Mouse (Mus musculus): ENCODE data around the gene S100a14. TPM values are rescaled to one million over a fixed set of nuclear protein-coding genes. Genes with fewer than 3 reads are reported as not detected.

Gene S100a14
- total RNA-seq (2015) = not detected in 2 replicates
- 0.16 TPM in 1 of 2 replicates, not detected in the other for total RNA-seq (2017)

GRCm38 (mm10) chr3:90526580-90526979 is at the start of gene S100a14:
Gene S100a14 (plus strand): TSS chr3:90526856.
- ATAC-seq (ENCODE audit: poor library complexity, severe bottlenecking) = peak; percentile 70

- no peak for ATAC-seq (ENCODE audit: poor library complexity, severe bottlenecking)
These were observed 39.7 kb upstream of the S100a14 start for GRCm38 (mm10) chr3:90486998-90487397.

- no peak for ATAC-seq (ENCODE audit: poor library complexity, severe bottlenecking)
These were observed 38.1 kb upstream of the S100a14 start for GRCm38 (mm10) chr3:90488576-90488975.

GRCm38 (mm10) chr3:90490696-90491256 is 35.9 kb upstream of the S100a14 start, which contains the start of gene Snapin:
Gene Snapin (minus strand): TSS chr3:90491033.
- peak; percentile 99 for ATAC-seq (ENCODE audit: poor library complexity, severe bottlenecking)

- ATAC-seq (ENCODE audit: poor library complexity, severe bottlenecking) = peak; percentile 35
These were observed 35.3 kb upstream of the S100a14 start for GRCm38 (mm10) chr3:90491350-90491749.

GRCm38 (mm10) chr3:90493831-90494540 is 32.7 kb upstream of the S100a14 start:
- ATAC-seq (ENCODE audit: poor library complexity, severe bottlenecking) = no peak

- ATAC-seq (ENCODE audit: poor library complexity, severe bottlenecking) = no peak
These were observed 30.7 kb upstream of the S100a14 start for GRCm38 (mm10) chr3:90495850-90496525.

GRCm38 (mm10) chr3:90497597-90497996 is 29.1 kb upstream of the S100a14 start:
- no peak for ATAC-seq (ENCODE audit: poor library complexity, severe bottlenecking)

- ATAC-seq (ENCODE audit: poor library complexity, severe bottlenecking) = no peak
These were observed 23.2 kb upstream of the S100a14 start for GRCm38 (mm10) chr3:90503444-90503843.

- no peak for ATAC-seq (ENCODE audit: poor library complexity, severe bottlenecking)
These were observed 21.4 kb upstream of the S100a14 start for GRCm38 (mm10) chr3:90505216-90505615.

- no peak for ATAC-seq (ENCODE audit: poor library complexity, severe bottlenecking)
These were observed 20.3 kb upstream of the S100a14 start for GRCm38 (mm10) chr3:90506362-90506761.

GRCm38 (mm10) chr3:90508287-90508949 is 18.2 kb upstream of the S100a14 start:
- ATAC-seq (ENCODE audit: poor library complexity, severe bottlenecking) = no peak

- peak; percentile 90 for ATAC-seq (ENCODE audit: poor library complexity, severe bottlenecking)
These were observed 17.5 kb upstream of the S100a14 start, which contains the start of gene Chtop for GRCm38 (mm10) chr3:90508950-90509746. Gene Chtop (minus strand): TSS chr3:90509498.

GRCm38 (mm10) chr3:90509747-90510123 is 16.9 kb upstream of the S100a14 start:
- no peak for ATAC-seq (ENCODE audit: poor library complexity, severe bottlenecking)

- no peak for ATAC-seq (ENCODE audit: poor library complexity, severe bottlenecking)
These were observed 14.4 kb upstream of the S100a14 start for GRCm38 (mm10) chr3:90512276-90512675.

- ATAC-seq (ENCODE audit: poor library complexity, severe bottlenecking) = no peak
These were observed 13.6 kb upstream of the S100a14 start for GRCm38 (mm10) chr3:90512948-90513642.

GRCm38 (mm10) chr3:90513796-90514590 is 12.7 kb upstream of the S100a14 start, which contains the start of the genes S100a1 and S100a13:
Gene S100a1 (minus strand): TSS chr3:90514392.
Gene S100a13 (plus strand): TSS chr3:90514435.
- peak; percentile 64 for ATAC-seq (ENCODE audit: poor library complexity, severe bottlenecking)

- peak; percentile 83 for ATAC-seq (ENCODE audit: poor library complexity, severe bottlenecking)
These were observed 12.0 kb upstream of the S100a14 start for GRCm38 (mm10) chr3:90514691-90515090.

GRCm38 (mm10) chr3:90515242-90515641 is 11.4 kb upstream of the S100a14 start:
- peak; percentile 14; the same call in 1 of the 2 replicates for ATAC-seq (ENCODE audit: poor library complexity, severe bottlenecking)
